Mouse (Mus musculus): ENCODE results near the gene Usp13. TPM values are rescaled to one million over a fixed set of nuclear protein-coding genes. Genes with fewer than 3 reads are reported as not detected.

The Usp13 gene
- polyA plus RNA-seq, 1 experiment from 2014 or later: 7.8 TPM

Other genes with a start within 250 kb of the Usp13 start
- gene Gnb4, start 201.0 kb upstream of the Usp13 start, polyA plus RNA-seq (2016; fragmentation: Nextera tagmentation; extraction: Ambion mirVana): 47.8 and 54.0 TPM in 2 replicates
- gene Actl6a, start 111.2 kb upstream of the Usp13 start, polyA plus RNA-seq (2016; fragmentation: Nextera tagmentation; extraction: Ambion mirVana): 215 and 225 TPM in 2 replicates
- gene Ndufb5, start 80.6 kb upstream of the Usp13 start, polyA plus RNA-seq (2016; fragmentation: Nextera tagmentation; extraction: Ambion mirVana): 303 and 325 TPM in 2 replicates
- gene Mrpl47, start 79.9 kb upstream of the Usp13 start, polyA plus RNA-seq (2016; fragmentation: Nextera tagmentation; extraction: Ambion mirVana): 34.1 and 39.8 TPM in 2 replicates

Measured in limb, embryonic 12.5 days (tissue).